Mouse (Mus musculus) mesoderm, embryonic 11.5 days (tissue): ENCODE measurements around the gene Atpif1.
A peak's percentile ranks its signal among the peaks of the same experiment; 100 is the strongest.
"Not testable (repeated sequence)": the region's sequence is repeated elsewhere in the genome, so short reads cannot be mapped to it uniquely, and the experiment has no call there.

Source experiments
- DNase-seq: peaks from one replicate; pipeline ENCODE4 v3.0.0-alpha.2; 2012; ENCODE audit warnings: low read depth, low spot score

Atpif1 gene

GRCm38 (mm10) chr4:132532981-132533916 is at the start of gene Atpif1:
Gene Atpif1, minus strand, starts transcription at chr4:132533659.
- DNase-seq: peak; percentile 94

- DNase-seq: no peak
These were observed 41.4 kb upstream of the Atpif1 start for GRCm38 (mm10) chr4:132574809-132575347.

GRCm38 (mm10) chr4:132573327-132573726 is 39.9 kb upstream of the Atpif1 start:
- DNase-seq: no peak

GRCm38 (mm10) chr4:132571190-132571589 is 37.7 kb upstream of the Atpif1 start:
- no peak for DNase-seq

- peak; percentile 15 for DNase-seq
These were observed 35.7 kb upstream of the Atpif1 start for GRCm38 (mm10) chr4:132569115-132569514.

GRCm38 (mm10) chr4:132567361-132567779 is 33.9 kb upstream of the Atpif1 start:
- no peak for DNase-seq

- DNase-seq: no peak
These were observed 31.8 kb upstream of the Atpif1 start for GRCm38 (mm10) chr4:132565089-132565747.

GRCm38 (mm10) chr4:132563965-132564364 is 30.5 kb upstream of the Atpif1 start, which contains the start of gene Ptafr:
Gene Ptafr, plus strand, starts transcription at chr4:132564067.
- DNase-seq: no peak

- no peak for DNase-seq
These were observed 29.8 kb upstream of the Atpif1 start for GRCm38 (mm10) chr4:132563261-132563660.

GRCm38 (mm10) chr4:132555550-132555949 is 22.1 kb upstream of the Atpif1 start:
- DNase-seq: not testable (repeated sequence)

GRCm38 (mm10) chr4:132554653-132555052 is 21.2 kb upstream of the Atpif1 start:
- no peak for DNase-seq

- DNase-seq: no peak
These were observed 20.8 kb upstream of the Atpif1 start for GRCm38 (mm10) chr4:132554221-132554620.

- DNase-seq: peak; percentile 75
These were observed 12.4 kb upstream of the Atpif1 start for GRCm38 (mm10) chr4:132545851-132546250.

GRCm38 (mm10) chr4:132542724-132543123 is 9.3 kb upstream of the Atpif1 start:
- DNase-seq: no peak

GRCm38 (mm10) chr4:132541413-132541812 is 8.0 kb upstream of the Atpif1 start:
- DNase-seq: no peak

GRCm38 (mm10) chr4:132539481-132539880 is 6.0 kb upstream of the Atpif1 start:
- no peak for DNase-seq

- DNase-seq: peak; percentile 95
These were observed 2.1 kb upstream of the Atpif1 start, which contains the start of gene Dnajc8 for GRCm38 (mm10) chr4:132535406-132536121. Gene Dnajc8, plus strand, starts transcription at chr4:132535550.

- no peak for DNase-seq
These were observed 963 bp downstream of the Atpif1 start for GRCm38 (mm10) chr4:132532496-132532895.

GRCm38 (mm10) chr4:132530033-132530804 is 3.2 kb downstream of the Atpif1 start:
- no peak for DNase-seq

- no peak for DNase-seq
These were observed 4.1 kb downstream of the Atpif1 start for GRCm38 (mm10) chr4:132529344-132529743.
